Mouse (Mus musculus): ENCODE data around the gene Cmtm1.
A peak's percentile ranks its signal among the peaks of the same experiment; 100 is the strongest.
"Not testable (repeated sequence)": the region's sequence is repeated elsewhere in the genome, so short reads cannot be mapped to it uniquely, and the experiment has no call there.

Gene Cmtm1

GRCm38 (mm10) chr8:104321267-104321666 lies 11.3 kb upstream of the Cmtm1 start, which contains the start of gene Gm11020:
Gene Gm11020, plus strand, starts transcription at chr8:104321567.
- not testable (repeated sequence) for DNase-seq (ENCODE audit: low read depth, low spot score)

- no peak for DNase-seq (ENCODE audit: low read depth, low spot score)
These were observed 3.4 kb upstream of the Cmtm1 start for GRCm38 (mm10) chr8:104313311-104313710.

GRCm38 (mm10) chr8:104312023-104312422 lies 2.1 kb upstream of the Cmtm1 start:
- DNase-seq (ENCODE audit: low read depth, low spot score) = not testable (repeated sequence)

DNA sequence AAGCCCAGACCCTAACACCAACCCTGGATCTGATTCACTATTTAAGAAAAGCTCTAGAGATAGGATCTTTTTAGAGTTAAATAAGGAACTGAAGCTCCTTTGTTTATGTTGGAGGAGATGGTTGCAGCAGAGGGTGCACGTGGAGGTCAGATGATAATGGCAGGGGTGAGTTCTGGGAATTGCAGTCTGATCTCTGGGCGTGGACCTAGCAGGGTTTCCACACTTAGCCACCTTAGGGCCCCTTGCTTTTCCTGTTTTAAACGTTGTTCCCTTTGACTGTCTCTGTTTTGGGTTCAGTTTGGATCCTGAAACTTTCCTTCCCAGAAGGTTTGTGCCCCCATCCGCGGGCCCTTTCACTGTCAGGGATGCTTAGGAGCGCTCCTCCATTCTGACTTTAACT lies 1.6 kb downstream of the Cmtm1 start:
- not testable (repeated sequence) for DNase-seq (ENCODE audit: low read depth, low spot score)

DNA sequence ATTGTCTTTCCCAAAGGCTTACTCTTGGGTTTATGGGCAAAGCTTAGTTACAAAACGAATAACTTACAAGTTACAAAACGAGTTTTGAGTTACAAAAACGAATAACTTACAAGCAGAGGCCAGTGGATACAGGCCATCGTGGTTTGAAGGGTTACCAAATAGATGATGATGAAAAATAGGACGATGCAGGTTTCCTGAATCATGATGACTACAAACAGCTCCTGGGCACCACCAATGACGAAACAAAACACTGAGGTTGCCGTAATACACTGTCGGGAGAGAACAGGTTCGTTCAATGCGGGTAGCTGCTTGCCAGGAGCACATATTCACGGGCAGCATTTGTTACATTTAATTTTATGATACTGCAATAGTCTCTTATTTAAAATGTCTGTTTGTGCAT lies 5.0 kb downstream of the Cmtm1 start:
- no peak for DNase-seq (ENCODE audit: low read depth, low spot score)

DNA sequence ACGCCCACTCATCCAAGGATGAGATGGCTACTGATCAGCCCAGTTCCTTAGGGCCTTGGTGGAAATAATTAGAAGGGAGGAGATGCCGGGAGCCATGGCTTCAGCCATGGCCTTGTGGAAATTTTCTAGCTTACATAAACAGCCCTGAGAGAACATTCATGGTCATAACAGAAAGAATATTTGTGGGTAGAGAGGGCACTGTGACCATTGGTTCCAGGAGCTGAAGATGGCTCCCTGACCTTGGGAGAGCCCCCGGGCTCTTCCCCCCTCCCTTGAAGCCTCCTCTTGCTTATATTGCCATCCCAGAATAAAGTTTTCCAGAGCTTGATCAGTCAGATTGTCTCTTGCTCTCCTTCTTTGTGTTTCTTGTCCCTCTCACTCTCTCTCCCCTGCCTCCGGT lies 7.4 kb downstream of the Cmtm1 start:
- not testable (repeated sequence) for DNase-seq (ENCODE audit: low read depth, low spot score)

DNA sequence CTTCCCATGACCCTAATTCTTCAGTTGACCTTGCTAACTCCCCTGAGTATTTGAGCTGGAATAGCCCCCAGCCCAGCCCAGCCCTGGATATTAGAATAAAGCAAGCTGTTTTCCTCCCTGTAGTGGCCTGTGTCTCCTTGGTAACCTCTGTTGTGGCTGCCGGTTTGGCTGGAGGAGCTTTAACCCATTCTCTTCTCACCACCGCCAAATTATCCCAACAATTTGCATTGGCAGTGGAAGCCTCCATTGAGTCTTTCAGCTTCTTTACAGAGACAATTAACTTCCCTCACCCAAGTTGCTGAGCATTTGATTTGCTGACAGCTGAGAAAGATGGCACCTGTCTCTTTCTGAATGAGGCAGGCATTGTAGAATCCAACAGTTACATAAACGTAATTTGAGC lies 8.4 kb downstream of the Cmtm1 start:
- not testable (repeated sequence) for DNase-seq (ENCODE audit: low read depth, low spot score)

DNA sequence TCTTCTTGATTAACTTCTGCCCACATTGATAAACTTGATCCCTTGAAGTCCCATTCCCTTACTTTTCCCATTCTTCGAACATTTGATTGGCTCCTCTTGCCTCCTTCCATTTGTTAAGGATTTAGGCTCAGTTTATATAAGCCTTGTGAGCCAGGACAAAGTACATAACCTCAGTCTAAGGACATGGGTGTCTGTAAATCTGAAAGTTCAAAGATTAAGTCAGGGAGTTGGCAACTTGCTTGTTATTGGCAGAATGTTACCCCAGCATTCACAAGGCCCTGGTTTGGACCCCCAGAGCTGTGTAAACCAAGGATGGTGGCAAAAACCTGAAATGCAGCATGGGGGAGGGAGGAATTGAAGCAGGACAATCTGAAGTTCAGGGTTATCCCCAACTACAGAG lies 15.5 kb downstream of the Cmtm1 start:
- DNase-seq (ENCODE audit: low read depth, low spot score) = no peak

GRCm38 (mm10) chr8:104293081-104293480 lies 16.9 kb downstream of the Cmtm1 start, which contains the start of gene Cmtm2a:
Gene Cmtm2a, minus strand, starts transcription at chr8:104293181.
- not testable (repeated sequence) for DNase-seq (ENCODE audit: low read depth, low spot score)

GRCm38 (mm10) chr8:104268937-104269440 lies 41.0 kb downstream of the Cmtm1 start:
- no peak for DNase-seq (ENCODE audit: low read depth, low spot score)

- DNase-seq (ENCODE audit: low read depth, low spot score) = no peak
These were observed 41.6 kb downstream of the Cmtm1 start for GRCm38 (mm10) chr8:104268368-104268767.

- DNase-seq (ENCODE audit: low read depth, low spot score) = not testable (repeated sequence)
These were observed 45.5 kb downstream of the Cmtm1 start for GRCm38 (mm10) chr8:104264271-104264935.

- DNase-seq (ENCODE audit: low read depth, low spot score) = not testable (repeated sequence)
These were observed 48.1 kb downstream of the Cmtm1 start for GRCm38 (mm10) chr8:104261802-104262201.

GRCm38 (mm10) chr8:104253016-104253415 lies 56.9 kb downstream of the Cmtm1 start:
- DNase-seq (ENCODE audit: low read depth, low spot score) = peak; percentile 74

DNA sequence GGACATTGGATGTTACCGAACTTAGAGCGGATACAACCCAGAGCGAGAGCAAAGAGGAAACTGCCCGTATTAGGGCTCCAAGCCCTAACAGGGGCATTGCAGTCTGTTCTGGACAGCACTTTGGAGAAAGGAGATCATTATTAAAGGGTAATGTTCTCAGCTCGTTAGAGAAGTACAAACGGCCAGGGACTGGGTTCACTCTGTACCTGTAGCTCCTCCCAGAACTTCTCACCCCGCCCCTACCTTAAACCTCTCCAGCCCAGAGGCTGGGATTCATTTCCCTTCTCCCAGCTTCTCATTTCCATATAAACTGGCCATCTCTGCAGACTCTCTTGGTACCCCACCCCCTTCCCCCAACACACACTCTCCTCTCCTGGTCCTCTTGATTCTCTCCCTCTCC lies 58.5 kb downstream of the Cmtm1 start:
- peak; percentile 69 for DNase-seq (ENCODE audit: low read depth, low spot score)

DNA sequence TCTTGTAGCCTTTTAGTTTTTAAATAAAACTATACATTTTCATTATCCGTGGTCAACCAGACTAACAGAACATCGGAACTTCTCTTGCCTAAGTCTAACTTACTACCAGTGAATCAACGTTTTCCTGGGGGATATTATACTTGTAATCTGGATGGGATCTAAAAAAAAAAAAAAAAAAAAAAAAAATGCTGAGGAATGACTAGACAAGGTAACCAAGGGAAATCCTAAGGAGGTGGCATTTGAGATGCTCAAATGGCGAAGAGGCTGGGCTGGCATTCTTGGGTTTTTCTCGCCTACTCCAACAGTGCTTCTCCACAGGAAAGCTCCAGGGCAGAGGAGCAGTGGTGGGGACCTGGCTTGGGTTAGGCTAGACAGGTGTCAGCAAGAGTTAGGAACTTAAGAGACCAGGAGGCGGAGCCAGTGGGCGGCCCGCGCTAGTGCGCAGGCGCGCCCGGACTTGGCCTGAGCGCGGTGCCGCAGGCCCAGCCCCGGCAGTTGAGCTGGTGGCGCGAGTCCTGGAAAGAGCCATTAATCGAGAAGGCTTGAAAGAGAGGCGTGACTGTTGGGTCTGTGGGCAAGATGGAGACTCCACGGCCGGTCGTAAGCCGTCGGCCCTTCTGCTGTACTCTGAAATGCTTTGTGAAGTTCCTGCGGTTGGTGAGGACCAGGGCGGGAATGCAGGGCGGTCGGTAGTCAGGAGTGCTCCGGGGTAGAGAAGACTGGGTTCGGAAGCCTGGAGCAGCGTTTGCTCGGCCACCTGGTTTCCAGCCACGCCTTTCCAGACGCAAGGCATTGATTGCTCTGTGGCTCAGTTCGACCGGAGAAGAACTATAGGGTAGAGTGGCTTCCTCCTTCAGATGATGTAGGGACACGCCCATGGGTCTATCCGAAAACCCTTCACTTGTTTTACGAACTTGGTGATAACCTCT lies 59.2 kb downstream of the Cmtm1 start, which contains the start of gene Cklf:
TSS of gene Cklf (plus strand) at position 423 of the 929 bp plus-strand sequence.
- DNase-seq (ENCODE audit: low read depth, low spot score) = peak; percentile 96

DNA sequence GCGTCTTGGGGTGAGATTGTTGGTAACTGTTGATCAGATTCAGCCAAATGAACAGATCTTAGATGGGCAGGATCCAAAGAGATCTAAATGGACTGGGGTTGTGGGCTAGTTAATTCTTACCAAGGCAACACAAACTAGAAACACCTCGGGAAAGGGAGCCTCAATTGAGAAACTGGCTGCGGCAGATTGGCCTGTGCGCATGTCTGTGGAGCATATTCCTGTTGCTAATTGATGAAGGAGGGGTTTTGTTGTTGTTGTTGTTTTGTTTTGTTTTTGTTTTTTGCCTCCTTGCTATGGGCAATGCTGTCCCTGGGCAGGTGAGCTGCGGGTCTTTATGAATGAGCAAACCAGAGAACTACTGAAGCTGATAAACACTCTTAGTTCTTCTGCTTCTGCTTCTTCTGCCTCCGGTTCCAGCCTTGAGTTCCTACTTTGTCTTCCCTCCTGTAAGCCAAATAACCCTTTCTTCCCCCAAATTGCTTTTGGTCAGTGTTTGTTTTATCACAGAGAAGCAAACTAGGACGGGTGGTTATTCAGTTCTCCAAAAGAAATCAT lies 60.4 kb downstream of the Cmtm1 start:
- DNase-seq (ENCODE audit: low read depth, low spot score) = no peak

DNA sequence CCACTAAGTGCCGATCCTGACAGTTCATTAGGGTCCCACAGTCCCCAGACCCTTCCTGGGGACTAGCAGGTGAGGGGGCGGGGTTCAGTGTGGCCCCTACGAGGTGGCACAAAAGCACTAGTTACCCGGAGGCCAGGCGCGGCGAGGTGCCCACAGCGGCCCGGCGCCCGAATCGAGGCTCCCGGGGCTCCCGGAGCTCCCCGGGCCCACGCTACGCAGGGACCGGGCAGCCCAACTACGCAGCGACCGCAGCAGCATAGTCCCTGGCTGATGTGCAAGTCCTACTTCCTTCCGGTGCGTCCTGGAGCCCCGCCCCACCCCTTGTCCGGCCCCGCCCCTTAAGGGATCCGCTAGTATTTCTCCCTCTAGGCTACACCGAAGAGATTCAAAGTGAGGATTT lies 61.7 kb downstream of the Cmtm1 start, which contains the start of gene Tk2:
TSS of gene Tk2 (minus strand) at position 283 of the 400 bp plus-strand sequence.
- peak; percentile 85 for DNase-seq (ENCODE audit: low read depth, low spot score)

- no peak for DNase-seq (ENCODE audit: low read depth, low spot score)
These were observed 62.1 kb downstream of the Cmtm1 start for GRCm38 (mm10) chr8:104247908-104248275.

GRCm38 (mm10) chr8:104247054-104247907 lies 62.7 kb downstream of the Cmtm1 start:
- peak; percentile 10 for DNase-seq (ENCODE audit: low read depth, low spot score)

DNA sequence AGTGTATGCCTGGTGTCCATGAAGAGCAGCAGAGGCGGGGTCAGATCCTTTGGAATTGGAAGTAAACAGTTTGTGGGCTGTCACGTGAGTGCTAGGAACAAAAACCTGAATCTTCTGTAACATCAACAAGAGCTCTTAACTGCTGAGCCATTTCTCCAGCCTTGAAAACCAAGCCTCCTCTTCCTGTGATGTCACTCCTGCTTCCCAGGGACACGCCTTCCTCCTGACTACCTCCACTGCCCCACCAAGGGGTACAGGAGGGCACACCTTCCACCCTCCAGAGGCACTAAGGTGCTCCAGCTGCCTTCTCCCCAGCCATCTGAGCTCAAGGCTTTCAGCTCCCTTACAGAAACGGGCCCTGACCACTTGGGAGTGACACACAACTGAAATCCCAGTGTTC lies 63.3 kb downstream of the Cmtm1 start:
- DNase-seq (ENCODE audit: low read depth, low spot score) = peak; percentile 10
